Comparison of ENCODE assay signal across 15 mouse cellular contexts in the genomic region with DNA sequence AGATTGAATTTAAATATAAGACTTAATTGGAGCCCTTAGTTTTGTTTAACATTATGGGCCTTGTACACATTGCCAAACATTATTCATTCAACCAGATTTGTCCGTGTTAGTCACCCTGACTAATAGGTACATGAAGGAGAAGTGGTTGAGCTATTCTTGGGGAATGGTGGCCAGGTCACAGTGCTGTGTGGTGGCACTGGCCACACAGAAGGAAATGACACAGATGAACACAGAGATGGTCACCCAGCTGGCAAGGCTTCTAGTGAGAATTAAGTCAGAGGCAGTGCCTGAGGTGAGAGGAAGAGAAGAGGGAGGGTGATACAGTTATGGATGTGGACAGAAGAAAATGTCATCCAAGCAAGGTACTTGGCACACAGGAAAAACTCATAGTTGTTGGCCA.
"Had no signal": no experiment of that assay in that cellular context is flagged by ENCODE, and none has a peak within 500 bp of the region (broad histone marks: within the 10 kb centered on the region; RNA-seq: fewer than 3 reads in every experiment).

No protein-coding gene starts in this region.

- H3K27me3 ChIP-seq: midbrain, embryonic 12.5 days; neural tube, embryonic 13.5 days; neural tube, embryonic 15.5 days; stomach, embryonic 15.5 days had no signal

- H3K9ac ChIP-seq: lung, embryonic 14.5 days; midbrain, embryonic 12.5 days; neural tube, embryonic 13.5 days; neural tube, embryonic 15.5 days; stomach, embryonic 15.5 days had no signal

- H3K36me3 ChIP-seq: midbrain, embryonic 10.5 days; midbrain, embryonic 12.5 days; neural tube, embryonic 13.5 days; neural tube, embryonic 15.5 days; stomach, embryonic 15.5 days had no signal

- H3K27ac ChIP-seq: neural tube, embryonic 15.5 days; stomach, embryonic 15.5 days; stomach, postnatal 0 days had no signal

- H3K4me3 ChIP-seq: midbrain, embryonic 10.5 days; midbrain, embryonic 12.5 days; myocyte; neural tube, embryonic 13.5 days; neural tube, embryonic 15.5 days; stomach, embryonic 15.5 days had no signal

- H3K4me2 ChIP-seq: lung, embryonic 14.5 days; midbrain, embryonic 12.5 days; neural tube, embryonic 13.5 days; neural tube, embryonic 15.5 days; stomach, embryonic 15.5 days had no signal

- H3K9me3 ChIP-seq: midbrain, embryonic 10.5 days; midbrain, embryonic 12.5 days; neural tube, embryonic 13.5 days; neural tube, embryonic 15.5 days; stomach, embryonic 15.5 days had no signal

- DNase-seq: lung, embryonic 14.5 days; lung, postnatal 10 days; lung, postnatal 4 days; retina, postnatal 1 day; right cerebral cortex, adult 18-20 months; thymus, adult 2 months; thymus, postnatal 25 days; thymus, postnatal 4 days had no signal

- H3K4me1 ChIP-seq: stomach, embryonic 15.5 days had no signal
